Mouse (Mus musculus) C2C12 (cell line): ENCODE measurements around the gene Slc22a16. TPM values are rescaled to one million over a fixed set of nuclear protein-coding genes. Genes with fewer than 3 reads are reported as not detected.

ENCODE experiments used
- H3K27me3 ChIP-seq: one replicate; pipeline ENCODE4 v1.6.1; 2011; ENCODE audit not compliant: control insufficient read depth, insufficient read depth, insufficient read length
- H3K36me3 ChIP-seq: one replicate; pipeline ENCODE4 v1.6.1; 2011; ENCODE audit not compliant: control insufficient read depth, insufficient read depth
- H3K4me3 ChIP-seq: one replicate; pipeline ENCODE4 v1.5.1; 2011; ENCODE audit warnings: mild to moderate bottlenecking, control low read depth; ENCODE audit not compliant: poor library complexity, insufficient read depth, severe bottlenecking
- H3K79me2 ChIP-seq: one replicate; pipeline ENCODE4 v1.6.1; 2011; ENCODE audit not compliant: control insufficient read depth, insufficient read depth
- H3K79me3 ChIP-seq: one replicate; pipeline ENCODE4 v1.6.1; 2011; ENCODE audit warnings: low read depth, control low read depth
- H3ac ChIP-seq: one replicate; pipeline ENCODE3; 2011; ENCODE audit warnings: low read depth; ENCODE audit not compliant: control insufficient read depth, insufficient read length
- CEBPB ChIP-seq: IDR thresholded peaks from one replicate; pipeline ENCODE4 v1.6.1; 2011; ENCODE audit warnings: low read depth, mild to moderate bottlenecking, control low read depth, moderate library complexity
- CTCF ChIP-seq: IDR thresholded peaks from one replicate; pipeline ENCODE4 v1.5.1; 2011; ENCODE audit not compliant: control insufficient read depth, insufficient read depth, insufficient read length
- FOSL1 ChIP-seq: IDR thresholded peaks from one replicate; pipeline ENCODE4 v1.8.0; 2011; ENCODE audit warnings: mild to moderate bottlenecking, low read length; ENCODE audit not compliant: poor library complexity, insufficient read depth, severe bottlenecking
- MAX ChIP-seq: IDR thresholded peaks from one replicate; pipeline ENCODE4 v1.6.1; 2011; ENCODE audit warnings: mild to moderate bottlenecking, control low read depth
- MYOD1 ChIP-seq: IDR thresholded peaks from one replicate; pipeline ENCODE4 v1.6.1; 2011; ENCODE audit warnings: low read depth; ENCODE audit not compliant: control insufficient read depth, insufficient read length
- MYOG ChIP-seq: IDR thresholded peaks from one replicate; pipeline ENCODE4 v1.6.1; 2011; ENCODE audit not compliant: control insufficient read depth, insufficient read length; ENCODE audit errors: extremely low read depth
- USF1 ChIP-seq: IDR thresholded peaks from one replicate; pipeline ENCODE4 v1.6.1; 2011; ENCODE audit warnings: low read depth, mild to moderate bottlenecking, control low read depth, moderate library complexity
- polyA plus RNA-seq: library from polyadenylated mRNA; unstranded; fragments of >200 nt; fragmentation: generic; extraction: Trizol; gene quantifications from one replicate; pipeline ENCODE4 v1.2.1, GENCODE M21; 2012; ENCODE audit warnings: missing spikeins

The Slc22a16 gene
- polyA plus RNA-seq, 1 experiment, result not detected

- no peaks in the 10 kb centered on the region for H3K27me3 ChIP-seq
- no peak within 1 kb of the TSS for H3K4me3 ChIP-seq
- no peak within 1 kb of the TSS for H3ac ChIP-seq
- TF ChIP-seq USF1, result no peak
- TF ChIP-seq MAX, result no peak
- TF ChIP-seq CEBPB, result no peak
- no peak for TF ChIP-seq CTCF
- TF ChIP-seq MYOG, result no peak
- no peak for TF ChIP-seq FOSL1
- TF ChIP-seq MYOD1, result no peak
- no peaks in the 10 kb centered on the region for H3K79me2 ChIP-seq
- no peaks in the 10 kb centered on the region for H3K79me3 ChIP-seq
- no peaks in the 10 kb centered on the region for H3K36me3 ChIP-seq
These were observed 59.6 kb downstream of the Slc22a16 start, which contains the start of gene Ddo for GRCm38 (mm10) chr10:40629656-40630311. Gene Ddo (plus strand): TSS chr10:40630011.

- Histone ChIP-seq H3ac (no peak overlapping the region), H3K36me3 (no peaks in the 10 kb centered on the region), H3K79me3 (no peaks in the 10 kb centered on the region), H3K4me3 (no peak overlapping the region), H3K27me3 (no peaks in the 10 kb centered on the region), H3K79me2 (no peaks in the 10 kb centered on the region)
- no peak for TF ChIP-seq USF1
These were observed 60.3 kb downstream of the Slc22a16 start for GRCm38 (mm10) chr10:40630457-40630856.

GRCm38 (mm10) chr10:40630961-40631360 lies 60.8 kb downstream of the Slc22a16 start:
- no peak for TF ChIP-seq MYOD1
- TF ChIP-seq MYOG, result no peak
- TF ChIP-seq CTCF, result no peak
- TF ChIP-seq USF1, result no peak
- TF ChIP-seq CEBPB, result no peak
- TF ChIP-seq MAX, result no peak
- no peak for TF ChIP-seq FOSL1
- Histone ChIP-seq H3K27me3 (no peaks in the 10 kb centered on the region), H3K79me2 (no peaks in the 10 kb centered on the region), H3K79me3 (no peaks in the 10 kb centered on the region), H3K36me3 (no peaks in the 10 kb centered on the region), H3K4me3 (no peak overlapping the region), H3ac (no peak overlapping the region)

GRCm38 (mm10) chr10:40632087-40632486 lies 62.0 kb downstream of the Slc22a16 start:
- H3K79me3 ChIP-seq, result no peaks in the 10 kb centered on the region
- H3K27me3 ChIP-seq, result no peaks in the 10 kb centered on the region
- TF ChIP-seq MAX (no peak), CTCF (no peak), MYOG (no peak), FOSL1 (no peak)
- H3K79me2 ChIP-seq, result no peaks in the 10 kb centered on the region
- no peaks in the 10 kb centered on the region for H3K36me3 ChIP-seq
- H3ac ChIP-seq, result no peak overlapping the region
- no peak overlapping the region for H3K4me3 ChIP-seq

- no peak for TF ChIP-seq MYOG
- TF ChIP-seq MYOD1, result no peak
- TF ChIP-seq MAX, result no peak
- TF ChIP-seq CEBPB, result no peak
- no peak for TF ChIP-seq CTCF
- no peak for TF ChIP-seq USF1
- TF ChIP-seq FOSL1, result no peak
- no peak overlapping the region for H3ac ChIP-seq
- H3K4me3 ChIP-seq, result no peak overlapping the region
- no peaks in the 10 kb centered on the region for H3K36me3 ChIP-seq
- H3K79me3 ChIP-seq, result no peaks in the 10 kb centered on the region
- H3K27me3 ChIP-seq, result no peaks in the 10 kb centered on the region
- H3K79me2 ChIP-seq, result no peaks in the 10 kb centered on the region
These were observed 67.2 kb downstream of the Slc22a16 start for GRCm38 (mm10) chr10:40637331-40637730.

- no peak for TF ChIP-seq CTCF
- TF ChIP-seq MYOG, result no peak
- Histone ChIP-seq H3K79me3 (no peaks in the 10 kb centered on the region), H3K36me3 (no peaks in the 10 kb centered on the region), H3K4me3 (no peak overlapping the region), H3K27me3 (no peaks in the 10 kb centered on the region), H3K79me2 (no peaks in the 10 kb centered on the region), H3ac (no peak overlapping the region)
These were observed 68.1 kb downstream of the Slc22a16 start for GRCm38 (mm10) chr10:40638276-40638675.
